Mouse (Mus musculus) spleen, adult 2 months (tissue): ENCODE measurements around the gene Apc2. TPM values are rescaled to one million over a fixed set of nuclear protein-coding genes. Genes with fewer than 3 reads are reported as not detected.

ENCODE experiments used
- DNase-seq, 2 experiments: peaks; one replicate each; pipeline versions ENCODE4 v3.0.0 to v3.0.0-alpha.2; 2012 to 2021; ENCODE audit warnings: low spot score in 2 of 2, low read depth in 1 of 2
- H3K27ac ChIP-seq: fragments of 200-500 bp; 2 replicates; pipeline ENCODE4 v1.5.1; 2012; ENCODE audit warnings: low read length, inconsistent platforms; ENCODE audit not compliant: insufficient read depth
- H3K27me3 ChIP-seq: fragments of 200-500 bp; 2 replicates; pipeline ENCODE4 v1.6.1; 2012; ENCODE audit warnings: mild to moderate bottlenecking, moderate library complexity, low read length, inconsistent platforms; ENCODE audit not compliant: control insufficient read depth, insufficient read depth
- H3K36me3 ChIP-seq: fragments of 200-500 bp; 2 replicates; pipeline ENCODE4 v1.6.1; 2012; ENCODE audit warnings: mild to moderate bottlenecking, low read length, inconsistent platforms; ENCODE audit not compliant: control insufficient read depth, insufficient read depth
- H3K4me1 ChIP-seq: fragments of 200-500 bp; 2 replicates; pipeline ENCODE4 v1.6.1; 2011; ENCODE audit warnings: inconsistent platforms; ENCODE audit not compliant: control insufficient read depth, insufficient read depth, insufficient read length
- H3K4me3 ChIP-seq: fragments of 200-500 bp; 2 replicates; pipeline ENCODE4 v1.5.1; 2011; ENCODE audit warnings: mild to moderate bottlenecking, inconsistent platforms; ENCODE audit not compliant: insufficient read depth, insufficient read length; ENCODE audit errors: extremely low read depth
- CTCF ChIP-seq: fragments of 200-500 bp; IDR thresholded peaks from 2 replicates; pipeline ENCODE4 v1.5.1; 2011; ENCODE audit warnings: mild to moderate bottlenecking, inconsistent platforms; ENCODE audit not compliant: insufficient read depth, insufficient read length, insufficient replicate concordance; ENCODE audit errors: extremely low read depth
- POLR2A ChIP-seq: fragments of 200-500 bp; IDR thresholded peaks from 2 replicates; pipeline ENCODE4 v1.6.1; 2011; ENCODE audit warnings: low read depth, low read length, inconsistent platforms
- WGBS: fragments of 180-500 bp; shearing (Covaris S2); methylation state at CpG from one replicate; pipeline ENCODE4 v1.1.7; 2018; 5-methylcytosine and 5-hydroxymethylcytosine counted together
- polyA plus RNA-seq: library from polyadenylated mRNA; depleted of rRNA; stranded (reverse); fragments of >200 nt; gene quantifications from 2 replicates; pipeline ENCODE4 v1.2.3, GENCODE M21; 2012; rRNA removed

The Apc2 gene
- polyA plus RNA-seq, 1 experiment, result 0.68 TPM

DNA sequence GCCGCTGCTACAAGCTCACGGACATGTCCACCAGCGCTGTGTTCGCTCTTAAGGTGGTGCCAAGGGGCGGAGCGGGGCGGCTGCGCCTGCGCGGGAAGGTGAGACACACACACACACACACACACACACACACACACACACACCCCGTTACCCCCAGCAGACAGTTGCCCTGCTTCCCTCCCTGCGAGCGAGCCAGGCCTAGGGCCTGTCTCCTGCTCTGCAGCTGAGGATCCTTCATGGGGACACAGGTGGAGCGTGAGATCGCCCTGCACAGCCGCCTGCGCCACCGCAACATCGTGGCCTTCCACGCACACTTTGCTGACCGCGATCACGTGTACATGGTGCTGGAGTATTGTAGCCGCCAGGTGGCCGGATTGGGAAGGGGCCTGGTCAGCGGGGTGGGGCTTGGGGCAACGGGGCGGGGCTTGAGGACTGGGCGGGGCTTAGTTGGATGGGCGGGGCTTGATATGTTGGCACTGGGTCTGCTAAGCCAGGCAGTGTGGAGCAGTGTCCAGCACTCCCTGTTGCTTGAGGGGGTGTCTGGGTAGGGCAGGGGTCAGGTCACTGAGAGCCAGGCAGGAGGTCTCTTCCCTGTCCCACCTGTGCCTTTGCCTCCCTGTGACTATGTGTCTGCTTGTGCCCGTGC lies 62.3 kb downstream of the Apc2 start:
- Histone ChIP-seq H3K27ac (no peak overlapping the region), H3K27me3 (peaks cover 15% of the 10 kb centered on the region), H3K4me3 (no peak overlapping the region), H3K4me1 (no peaks in the 10 kb centered on the region; the same call in 1 of the 2 replicates), H3K36me3 (no peaks in the 10 kb centered on the region)
- TF ChIP-seq POLR2A, result no peak
- no peak for TF ChIP-seq CTCF
- no peak for DNase-seq
- whole genome bisulfite sequencing, result 9% methylated on average over 31 of the region's 31 CpGs

GRCm38 (mm10) chr10:80363734-80364133 lies 68.0 kb downstream of the Apc2 start:
- H3K4me1 ChIP-seq, result no peaks in the 10 kb centered on the region
- TF ChIP-seq POLR2A (no peak), CTCF (no peak)
- H3K36me3 ChIP-seq, result no peaks in the 10 kb centered on the region
- no peak overlapping the region for H3K4me3 ChIP-seq
- H3K27ac ChIP-seq, result no peak overlapping the region
- DNase-seq, result no peak
- peaks cover 5% of the 10 kb centered on the region; the same call in 1 of the 2 replicates for H3K27me3 ChIP-seq
- 51% methylated on average over 6 of the region's 6 CpGs for WGBS

GRCm38 (mm10) chr10:80365736-80366135 lies 70.0 kb downstream of the Apc2 start:
- no peaks in the 10 kb centered on the region; the same call in 1 of the 2 replicates for H3K27me3 ChIP-seq
- WGBS, result 68% methylated on average over 6 of the region's 6 CpGs
- DNase-seq, result no peak
- no peak overlapping the region for H3K27ac ChIP-seq
- no peaks in the 10 kb centered on the region for H3K36me3 ChIP-seq
- TF ChIP-seq CTCF (no peak), POLR2A (no peak)
- no peaks in the 10 kb centered on the region for H3K4me1 ChIP-seq
- H3K4me3 ChIP-seq, result no peak overlapping the region

Other genes starting within 250 kb of the Apc2 start
- 238 and 259 TPM in 2 replicates for gene Gpx4, start 248.8 kb upstream of the Apc2 start, polyA plus RNA-seq
- gene Sbno2, start 190.4 kb upstream of the Apc2 start, polyA plus RNA-seq, result 95.0 and 122 TPM in 2 replicates
- 120 and 144 TPM in 2 replicates for gene Stk11, start 180.2 kb upstream of the Apc2 start, polyA plus RNA-seq
- gene Atp5d, start 157.3 kb upstream of the Apc2 start, polyA plus RNA-seq, result 592 and 782 TPM in 2 replicates
- 11.9 and 13.4 TPM in 2 replicates for gene Cbarp, start 155.1 kb upstream of the Apc2 start, polyA plus RNA-seq
- gene Midn, start 147.7 kb upstream of the Apc2 start, polyA plus RNA-seq, result 128 and 157 TPM in 2 replicates
- gene Cirbp, start 130.0 kb upstream of the Apc2 start, polyA plus RNA-seq, result 144 and 151 TPM in 2 replicates
- 10.8 TPM in 2 replicates for gene 1600002K03Rik, start 123.0 kb upstream of the Apc2 start, polyA plus RNA-seq
- gene Efna2, start 116.5 kb upstream of the Apc2 start, polyA plus RNA-seq, result 1.3 and 1.8 TPM in 2 replicates
- gene Mum1, start 69.5 kb upstream of the Apc2 start, polyA plus RNA-seq, result 35.1 and 42.8 TPM in 2 replicates
- gene Ndufs7, start 46.9 kb upstream of the Apc2 start, polyA plus RNA-seq, result 314 and 402 TPM in 2 replicates
- gene Gamt, start 35.0 kb upstream of the Apc2 start, polyA plus RNA-seq, result 19.7 and 23.5 TPM in 2 replicates
- 66.8 and 74.5 TPM in 2 replicates for gene Dazap1, start 34.5 kb upstream of the Apc2 start, polyA plus RNA-seq
- gene Rps15, start 3.5 kb upstream of the Apc2 start, polyA plus RNA-seq, result 2,107 and 2,204 TPM in 2 replicates
- 40.6 and 56.7 TPM in 2 replicates for gene 2310011J03Rik, start 24.6 kb downstream of the Apc2 start, polyA plus RNA-seq
- gene Pcsk4, start 33.5 kb downstream of the Apc2 start, polyA plus RNA-seq, result 6.2 and 10.0 TPM in 2 replicates
- gene Reep6, start 34.0 kb downstream of the Apc2 start, polyA plus RNA-seq, result 2.1 and 2.5 TPM in 2 replicates
- gene Adamtsl5, start 52.4 kb downstream of the Apc2 start, polyA plus RNA-seq, result 8.8 and 14.3 TPM in 2 replicates
- 0.04 TPM in 1 of 2 replicates, not detected in the other for gene Plk5, start 60.5 kb downstream of the Apc2 start, polyA plus RNA-seq
- 13.4 and 22.6 TPM in 2 replicates for gene Mex3d, start 91.7 kb downstream of the Apc2 start, polyA plus RNA-seq
- 110 and 124 TPM in 2 replicates for gene Mbd3, start 103.6 kb downstream of the Apc2 start, polyA plus RNA-seq
- 399 and 753 TPM in 2 replicates for gene Uqcr11, start 110.9 kb downstream of the Apc2 start, polyA plus RNA-seq
- 173 and 240 TPM in 2 replicates for gene Tcf3, start 137.7 kb downstream of the Apc2 start, polyA plus RNA-seq
- gene Onecut3, start 198.9 kb downstream of the Apc2 start, polyA plus RNA-seq, result not detected in 2 replicates
- gene Atp8b3, start 243.1 kb downstream of the Apc2 start, polyA plus RNA-seq, result 0.01 and 0.04 TPM in 2 replicates